Mouse (Mus musculus): ENCODE data around the gene Hhat.

Hhat gene

GRCm38 (mm10) chr1:192785046-192785961 is 14.3 kb upstream of the Hhat start:
- peak in 1 of 2 experiments; percentile 39 for DNase-seq (ENCODE audit: low spot score in 2 of 2)

- peak; percentile 52 to 57 for DNase-seq (ENCODE audit: low spot score in 2 of 2)
Observed at GRCm38 (mm10) chr1:192784374-192784773, 13.4 kb upstream of the Hhat start.

- no peak for DNase-seq (ENCODE audit: low spot score in 2 of 2)
Observed at GRCm38 (mm10) chr1:192781256-192781655, 10.2 kb upstream of the Hhat start.

- DNase-seq (ENCODE audit: low spot score in 2 of 2) = no peak
Observed at GRCm38 (mm10) chr1:192778869-192779514, 8.0 kb upstream of the Hhat start.

GRCm38 (mm10) chr1:192778206-192778605 is 7.2 kb upstream of the Hhat start:
- DNase-seq (ENCODE audit: low spot score in 2 of 2) = no peak

GRCm38 (mm10) chr1:192770130-192770494 is 911 bp downstream of the Hhat start:
- DNase-seq (ENCODE audit: low spot score in 2 of 2) = peak; percentile 45 to 46

GRCm38 (mm10) chr1:192765531-192765930 is 5.5 kb downstream of the Hhat start:
- DNase-seq (ENCODE audit: low spot score in 2 of 2) = no peak

GRCm38 (mm10) chr1:192764547-192764946 is 6.5 kb downstream of the Hhat start:
- no peak for DNase-seq (ENCODE audit: low spot score in 2 of 2)

- no peak for DNase-seq (ENCODE audit: low spot score in 2 of 2)
Observed at GRCm38 (mm10) chr1:192762946-192763933, 7.8 kb downstream of the Hhat start.

- DNase-seq (ENCODE audit: low spot score in 2 of 2) = no peak
Observed at GRCm38 (mm10) chr1:192756674-192757073, 14.3 kb downstream of the Hhat start.

- no peak for DNase-seq (ENCODE audit: low spot score in 2 of 2)
Observed at GRCm38 (mm10) chr1:192755685-192756606, 15.1 kb downstream of the Hhat start.

GRCm38 (mm10) chr1:192755246-192755645 is 15.8 kb downstream of the Hhat start:
- no peak for DNase-seq (ENCODE audit: low spot score in 2 of 2)

GRCm38 (mm10) chr1:192754268-192754667 is 16.8 kb downstream of the Hhat start:
- no peak for DNase-seq (ENCODE audit: low spot score in 2 of 2)

GRCm38 (mm10) chr1:192752659-192753601 is 18.1 kb downstream of the Hhat start:
- DNase-seq (ENCODE audit: low spot score in 2 of 2) = no peak

GRCm38 (mm10) chr1:192750042-192750437 is 21.0 kb downstream of the Hhat start:
- no peak for DNase-seq (ENCODE audit: low spot score in 2 of 2)

- no peak for DNase-seq (ENCODE audit: low spot score in 2 of 2)
Observed at GRCm38 (mm10) chr1:192749270-192750041, 21.6 kb downstream of the Hhat start.

- no peak for DNase-seq (ENCODE audit: low spot score in 2 of 2)
Observed at GRCm38 (mm10) chr1:192746201-192746600, 24.8 kb downstream of the Hhat start.

- DNase-seq (ENCODE audit: low spot score in 2 of 2) = peak in 1 of 2 experiments; percentile 31
Observed at GRCm38 (mm10) chr1:192745240-192746101, 25.6 kb downstream of the Hhat start.

Measured in right cerebral cortex, adult 2 months (tissue).